Mouse (Mus musculus): ENCODE data around the gene Safb. TPM values are rescaled to one million over a fixed set of nuclear protein-coding genes. Genes with fewer than 3 reads are reported as not detected.
"Not testable (repeated sequence)": the region's sequence is repeated elsewhere in the genome, so short reads cannot be mapped to it uniquely, and the experiment has no call there.

Gene Safb
- polyA plus RNA-seq, 1 experiment from 2014 or later = 125 TPM

GRCm38 (mm10) chr17:56603186-56604069, 18.8 kb downstream of the Safb start:
- no peak overlapping the region for H3K4me3 ChIP-seq (replicated peaks)
- peaks cover 10% of the 10 kb centered on the region for H3K4me1 ChIP-seq
- H3K27me3 ChIP-seq = no peaks in the 10 kb centered on the region
- ATAC-seq (replicated peaks; ENCODE audit: low FRiP score) = no peak
- H3K4me2 ChIP-seq = no peak overlapping the region
- H3K36me3 ChIP-seq = peaks cover 93% of the 10 kb centered on the region
- H3K27ac ChIP-seq = no peak overlapping the region
- WGBS = 95% methylated on average over 28 of the region's 28 CpGs
- no peak overlapping the region for H3K9ac ChIP-seq
- no peaks in the 10 kb centered on the region for H3K9me3 ChIP-seq (replicated peaks)

GRCm38 (mm10) chr17:56604070-56604380, 19.4 kb downstream of the Safb start:
- Histone ChIP-seq H3K36me3 (peaks cover 93% of the 10 kb centered on the region), H3K9me3 (replicated peaks) (no peaks in the 10 kb centered on the region), H3K27ac (no peak overlapping the region), H3K4me3 (replicated peaks) (no peak overlapping the region), H3K4me1 (peaks cover 16% of the 10 kb centered on the region), H3K27me3 (no peaks in the 10 kb centered on the region), H3K9ac (no peak overlapping the region), H3K4me2 (no peak overlapping the region)
- WGBS = 90% methylated on average over 9 of the region's 9 CpGs
- ATAC-seq (replicated peaks; ENCODE audit: low FRiP score) = no peak

DNA sequence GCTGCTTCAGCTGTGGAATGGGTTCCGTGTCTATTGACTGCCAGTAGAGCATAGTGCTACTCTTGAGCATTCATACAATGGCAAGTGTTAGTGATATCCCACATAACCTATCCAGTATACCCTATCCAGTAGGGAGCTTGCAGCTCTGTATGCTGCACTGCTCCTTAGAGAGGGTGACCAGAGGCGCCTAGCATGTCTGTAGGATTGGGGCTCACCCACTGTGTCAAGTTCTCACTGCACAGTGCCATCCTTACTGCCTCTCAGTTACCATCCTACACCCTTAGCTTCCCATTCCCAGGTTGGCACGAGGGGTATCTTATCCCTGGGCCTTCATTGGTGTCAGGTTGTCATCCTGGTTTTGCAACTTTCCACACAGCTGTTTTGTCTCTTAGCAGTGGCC, 19.8 kb downstream of the Safb start:
- Histone ChIP-seq H3K36me3 (peaks cover 89% of the 10 kb centered on the region), H3K9me3 (replicated peaks) (no peaks in the 10 kb centered on the region), H3K4me1 (peaks cover 19% of the 10 kb centered on the region), H3K27me3 (no peaks in the 10 kb centered on the region), H3K9ac (no peak overlapping the region), H3K27ac (no peak overlapping the region), H3K4me2 (no peak overlapping the region), H3K4me3 (replicated peaks) (no peak overlapping the region)
- no peak for ATAC-seq (replicated peaks; ENCODE audit: low FRiP score)
- 89% methylated on average over 3 of the region's 3 CpGs for WGBS

DNA sequence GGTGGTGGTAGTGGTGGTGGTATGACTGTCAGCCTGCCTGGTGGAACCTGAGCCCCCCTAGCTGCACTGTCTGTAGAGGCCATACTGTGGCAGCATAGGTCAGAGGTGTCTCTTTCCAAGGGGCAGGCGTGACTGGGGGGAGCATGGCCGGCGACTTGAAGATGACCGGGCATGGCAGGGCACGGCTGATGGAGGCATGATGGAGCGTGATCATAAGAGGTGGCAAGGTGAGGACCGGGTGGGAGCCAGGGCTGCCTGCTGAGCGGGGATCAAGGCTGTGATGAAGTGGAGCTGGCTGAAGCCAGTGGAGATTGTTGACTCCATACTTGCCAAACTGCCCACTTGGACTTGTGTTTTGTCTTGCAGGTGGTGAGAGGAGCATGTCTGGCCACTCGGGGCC, 20.8 kb downstream of the Safb start:
- H3K27ac ChIP-seq = no peak overlapping the region

GRCm38 (mm10) chr17:56607521-56608062, 23.0 kb downstream of the Safb start:
- 56% methylated on average over 3 of the region's 3 CpGs for WGBS
- Histone ChIP-seq H3K9me3 (replicated peaks) (no peaks in the 10 kb centered on the region), H3K4me2 (no peak overlapping the region), H3K4me3 (replicated peaks) (no peak overlapping the region), H3K9ac (no peak overlapping the region), H3K27ac (no peak overlapping the region), H3K4me1 (peaks cover 39% of the 10 kb centered on the region), H3K36me3 (peaks cover 57% of the 10 kb centered on the region), H3K27me3 (no peaks in the 10 kb centered on the region)
- no peak for ATAC-seq (replicated peaks; ENCODE audit: low FRiP score)

More for the DNA sequence above, 20.8 kb downstream of the Safb start:
- Histone ChIP-seq H3K9me3 (replicated peaks) (no peaks in the 10 kb centered on the region), H3K4me3 (replicated peaks) (no peak overlapping the region), H3K27me3 (no peaks in the 10 kb centered on the region), H3K36me3 (peaks cover 79% of the 10 kb centered on the region), H3K4me1 (peaks cover 23% of the 10 kb centered on the region), H3K9ac (no peak overlapping the region), H3K4me2 (no peak overlapping the region)
- ATAC-seq (replicated peaks; ENCODE audit: low FRiP score) = no peak
- WGBS = 86% methylated on average over 9 of the region's 9 CpGs

- peaks cover 46% of the 10 kb centered on the region for H3K36me3 ChIP-seq
- H3K27me3 ChIP-seq = no peaks in the 10 kb centered on the region
- peak overlapping the region; percentile 77 for H3K9ac ChIP-seq
- WGBS = 33% methylated on average over 5 of the region's 5 CpGs
- H3K4me1 ChIP-seq = peaks cover 42% of the 10 kb centered on the region
- no peaks in the 10 kb centered on the region for H3K9me3 ChIP-seq (replicated peaks)
- ATAC-seq (replicated peaks; ENCODE audit: low FRiP score) = no peak
- H3K4me3 ChIP-seq (replicated peaks) = peak overlapping the region; percentile 74
- H3K4me2 ChIP-seq = peak overlapping the region; percentile 81
- H3K27ac ChIP-seq = peak overlapping the region; percentile 83; the same call in 1 of the 2 replicates
These were observed 24.1 kb downstream of the Safb start for GRCm38 (mm10) chr17:56608699-56609098.

DNA sequence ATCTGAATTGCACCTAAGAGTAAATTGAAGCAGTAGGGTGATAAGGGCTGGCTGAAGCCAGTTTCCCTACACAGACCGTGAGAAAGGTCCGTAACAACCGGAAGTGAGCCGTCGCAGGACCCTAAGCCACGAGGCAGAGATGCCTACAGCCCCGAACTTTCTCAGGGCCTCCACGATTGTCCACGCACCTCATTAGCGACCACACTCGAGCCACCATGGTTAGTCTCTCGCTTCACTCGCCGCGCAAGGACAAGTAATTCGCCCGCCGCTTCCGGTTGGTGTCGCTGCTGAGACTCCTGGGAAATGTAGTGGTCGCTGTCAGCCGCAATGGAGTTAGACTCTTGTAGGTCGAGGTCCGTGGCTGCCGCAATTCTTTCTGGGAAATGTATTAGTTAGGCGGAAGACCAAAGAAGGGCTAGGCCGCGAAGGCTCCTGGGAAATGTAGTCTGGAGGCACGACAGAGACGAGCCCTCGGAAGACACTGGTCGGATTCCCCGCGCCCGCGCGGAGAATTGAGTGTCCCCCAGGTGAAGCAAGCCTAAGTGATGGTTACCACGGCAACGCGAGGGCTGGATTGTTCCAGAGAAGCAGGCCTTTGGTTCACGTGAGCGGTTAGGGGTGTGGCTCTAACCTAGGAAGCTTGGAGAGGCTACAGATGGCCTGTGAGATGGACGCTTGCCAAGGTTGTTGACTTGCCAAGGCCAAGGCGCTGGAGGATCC, 25.0 kb downstream of the Safb start, which contains the start of gene 2410015M20Rik:
TSS of gene 2410015M20Rik (minus strand) at position 320 of the 720 bp plus-strand sequence.
- no peaks in the 10 kb centered on the region for H3K27me3 ChIP-seq

DNA sequence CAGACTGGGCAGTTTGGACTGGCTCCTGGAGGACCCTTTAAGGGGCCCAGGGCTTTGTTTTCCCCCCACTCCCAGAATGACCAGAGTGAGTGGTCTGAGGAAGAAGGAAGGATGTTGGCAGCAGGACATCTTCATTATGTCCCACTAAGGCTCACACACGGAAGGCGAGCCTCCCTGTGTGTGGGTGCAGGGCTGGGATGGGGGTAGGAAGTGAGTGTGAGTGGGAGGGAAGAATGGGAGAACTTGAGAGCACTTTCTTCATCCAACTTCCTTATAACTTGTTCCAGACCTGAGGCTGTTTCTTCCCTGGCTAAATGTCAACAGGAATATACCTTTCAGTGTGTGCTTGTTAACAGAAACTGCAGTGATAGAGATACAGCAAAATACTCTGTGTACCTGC, 26.7 kb downstream of the Safb start:
- H3K9ac ChIP-seq = no peak overlapping the region
- no peaks in the 10 kb centered on the region for H3K9me3 ChIP-seq (replicated peaks)
- no peak overlapping the region for H3K4me3 ChIP-seq (replicated peaks)
- no peaks in the 10 kb centered on the region for H3K27me3 ChIP-seq
- H3K4me1 ChIP-seq = peaks cover 64% of the 10 kb centered on the region
- H3K36me3 ChIP-seq = peaks cover 43% of the 10 kb centered on the region
- WGBS = 66% methylated on average over 2 of the region's 2 CpGs
- H3K4me2 ChIP-seq = no peak overlapping the region
- H3K27ac ChIP-seq = no peak overlapping the region
- ATAC-seq (replicated peaks; ENCODE audit: low FRiP score) = no peak

More for the DNA sequence above, 25.0 kb downstream of the Safb start, which contains the start of gene 2410015M20Rik:
- ATAC-seq (replicated peaks; ENCODE audit: low FRiP score) = peak; percentile 84
- peaks cover 43% of the 10 kb centered on the region for H3K36me3 ChIP-seq
- under 1% methylated on average over 44 of the region's 44 CpGs for WGBS
- H3K9me3 ChIP-seq (replicated peaks) = no peaks in the 10 kb centered on the region
- peak within 1 kb of the TSS; percentile 74 for H3K4me3 ChIP-seq (replicated peaks)
- H3K9ac ChIP-seq = peak within 1 kb of the TSS; percentile 77
- H3K4me2 ChIP-seq = peak within 1 kb of the TSS; percentile 81
- H3K27ac ChIP-seq = peak within 1 kb of the TSS; percentile 83
- peaks cover 47% of the 10 kb centered on the region for H3K4me1 ChIP-seq

- no peaks in the 10 kb centered on the region for H3K27me3 ChIP-seq
- peak overlapping the region; percentile 26; the same call in 1 of the 2 replicates for H3K9ac ChIP-seq
- ATAC-seq (replicated peaks; ENCODE audit: low FRiP score) = peak; percentile 19
- peak overlapping the region; percentile 30; the same call in 1 of the 2 replicates for H3K27ac ChIP-seq
- no peaks in the 10 kb centered on the region for H3K9me3 ChIP-seq (replicated peaks)
- peaks cover 64% of the 10 kb centered on the region for H3K4me1 ChIP-seq
- WGBS = 18% methylated on average over 14 of the region's 14 CpGs
- H3K4me3 ChIP-seq (replicated peaks) = peak overlapping the region; percentile 23; the same call in 1 of the 2 replicates
- peaks cover 43% of the 10 kb centered on the region for H3K36me3 ChIP-seq
- H3K4me2 ChIP-seq = peak overlapping the region; percentile 38
These were observed 27.4 kb downstream of the Safb start for GRCm38 (mm10) chr17:56611861-56612564.

GRCm38 (mm10) chr17:56612565-56612939, 27.9 kb downstream of the Safb start:
- H3K4me2 ChIP-seq; H3K27me3 ChIP-seq; H3K9me3 ChIP-seq (replicated peaks); ATAC-seq (replicated peaks; ENCODE audit: low FRiP score); H3K9ac ChIP-seq; H3K4me3 ChIP-seq (replicated peaks): not testable (repeated sequence)
- Histone ChIP-seq H3K4me1 (peaks cover 63% of the 10 kb centered on the region), H3K27ac (0 out of 2 replicates have a peak overlapping the region, but pooled peaks have one; percentile 30), H3K36me3 (peaks cover 43% of the 10 kb centered on the region)
- WGBS = 83% methylated on average over 10 of the region's 10 CpGs

DNA sequence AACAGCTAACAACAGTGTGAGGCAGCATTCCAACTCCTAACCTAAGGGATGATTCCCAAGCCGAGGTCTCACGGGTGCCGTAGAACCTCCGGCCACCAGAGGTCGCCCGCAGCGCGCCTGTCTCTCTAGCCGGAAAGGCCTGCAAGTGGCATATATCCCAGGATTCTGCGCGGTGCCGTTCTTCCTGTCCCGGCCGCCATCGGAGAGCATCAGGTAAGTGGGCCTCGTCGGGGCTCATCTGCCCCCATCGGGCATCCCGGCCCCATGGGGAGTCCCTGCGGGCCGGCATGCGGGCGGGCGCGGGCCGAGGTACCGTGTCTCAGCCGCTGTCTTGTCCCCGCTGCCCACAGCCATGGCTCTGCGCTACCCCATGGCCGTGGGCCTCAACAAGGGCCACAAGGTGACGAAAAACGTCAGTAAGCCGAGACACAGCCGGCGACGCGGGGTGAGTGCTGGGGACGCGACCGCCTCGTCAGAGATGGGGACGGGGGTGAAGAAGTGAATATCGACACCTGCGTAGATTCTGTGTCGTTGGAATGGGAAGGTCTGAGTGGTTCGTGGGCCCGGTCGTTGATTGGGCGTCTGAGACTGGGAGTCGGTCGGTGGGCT, 28.7 kb downstream of the Safb start, which contains the start of gene Rpl36:
TSS of gene Rpl36 (plus strand) at position 181 of the 609 bp plus-strand sequence.
- Histone ChIP-seq H3K27ac (peak within 1 kb of the TSS; percentile 92), H3K36me3 (peaks cover 43% of the 10 kb centered on the region), H3K4me3 (replicated peaks) (peak within 1 kb of the TSS; percentile 70), H3K9ac (peak within 1 kb of the TSS; percentile 56), H3K27me3 (no peaks in the 10 kb centered on the region), H3K4me2 (peak within 1 kb of the TSS; percentile 91), H3K4me1 (peaks cover 55% of the 10 kb centered on the region), H3K9me3 (replicated peaks) (no peaks in the 10 kb centered on the region)
- WGBS = under 1% methylated on average over 52 of the region's 52 CpGs
- ATAC-seq (replicated peaks; ENCODE audit: low FRiP score) = peak; percentile 43
